Mouse (Mus musculus): ENCODE data around the gene Ctf2.

The Ctf2 gene

GRCm38 (mm10) chr7:127685304-127686018 is 46.5 kb downstream of the Ctf2 start:
- DNase-seq = no peak

GRCm38 (mm10) chr7:127681888-127682553 is 49.9 kb downstream of the Ctf2 start:
- no peak for DNase-seq

- DNase-seq = no peak
Observed at GRCm38 (mm10) chr7:127680541-127680940, 51.4 kb downstream of the Ctf2 start.

- no peak for DNase-seq
Observed at GRCm38 (mm10) chr7:127678811-127679210, 53.2 kb downstream of the Ctf2 start.

GRCm38 (mm10) chr7:127677609-127678008 is 54.4 kb downstream of the Ctf2 start:
- DNase-seq = no peak

- no peak for DNase-seq
Observed at GRCm38 (mm10) chr7:127677077-127677476, 54.9 kb downstream of the Ctf2 start.

GRCm38 (mm10) chr7:127675391-127675811 is 56.6 kb downstream of the Ctf2 start:
- no peak for DNase-seq

- DNase-seq = peak; percentile 87
Observed at GRCm38 (mm10) chr7:127674977-127675376, 57.0 kb downstream of the Ctf2 start.

GRCm38 (mm10) chr7:127672776-127673175 is 59.2 kb downstream of the Ctf2 start:
- DNase-seq = no peak

GRCm38 (mm10) chr7:127671880-127672774 is 59.8 kb downstream of the Ctf2 start:
- DNase-seq = no peak
